Mouse (Mus musculus) brain, embryonic 14.5 days (tissue): ENCODE measurements at regions not wholly inside any gene's neighbourhood (a gene's known extent, or its start where the extent isn't known, plus 50 kb on each side); places are given as distances from the start of the nearest gene placed in this dataset.

Source experiments
- CTCF ChIP-seq: fragments of 200-500 bp; IDR thresholded peaks from 2 replicates; pipeline ENCODE4 v1.5.1; 2012; ENCODE audit warnings: inconsistent platforms, mild to moderate bottlenecking, moderate library complexity, borderline replicate concordance; ENCODE audit not compliant: insufficient read depth, insufficient read length; ENCODE audit errors: extremely low read depth
- POLR2A ChIP-seq: fragments of 200-500 bp; IDR thresholded peaks from 2 replicates; pipeline ENCODE4 v1.6.1; 2012; ENCODE audit warnings: mild to moderate bottlenecking, inconsistent platforms, borderline replicate concordance; ENCODE audit not compliant: poor library complexity, insufficient read depth, insufficient read length, severe bottlenecking; ENCODE audit errors: extremely low read depth

- TF ChIP-seq POLR2A (no peak), CTCF (no peak)
These were observed 125.4 kb downstream of the Tm2d1 start for GRCm38 (mm10) chr4:98257711-98258110.
